In the genomic region with DNA sequence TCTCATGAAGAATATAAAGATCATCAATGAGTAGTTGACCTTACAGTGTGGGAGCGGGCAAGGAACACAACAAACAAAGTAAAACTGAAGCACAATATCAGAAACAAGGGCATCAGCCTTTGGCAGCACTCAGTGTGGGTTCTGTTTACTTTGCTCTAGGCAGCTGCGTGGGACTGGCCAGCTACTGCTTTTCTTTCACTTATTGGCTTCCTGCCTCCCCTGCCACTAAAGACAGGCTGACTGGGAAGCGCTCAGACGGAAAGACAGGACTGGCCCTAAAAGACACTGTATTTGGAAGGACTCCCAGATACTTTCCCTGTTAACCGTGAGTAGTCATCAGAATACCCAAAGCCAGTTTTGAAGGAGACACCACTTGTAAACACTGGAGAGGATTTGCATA, we compare ENCODE assay signal across 8 mouse cellular contexts.
DNase-seq lines count a peak whose midpoint lies in the region; ATAC-seq and TF ChIP-seq lines count a peak whose summit lies in the region.

No protein-coding gene starts in this region.

- no peaks in the 10 kb centered on the region for H3K27me3 ChIP-seq in forebrain, embryonic 14.5 days (replicated peaks; ENCODE audit: control insufficient read depth, insufficient read depth, low read length)
- H3K27me3 ChIP-seq in forebrain, embryonic 11.5 days (ENCODE audit: control insufficient read depth, insufficient read depth, low read length) = no peaks in the 10 kb centered on the region
- H3K27me3 ChIP-seq in liver, adult 2 months (ENCODE audit: control insufficient read depth, insufficient read depth, low read length) = no peaks in the 10 kb centered on the region
- no peaks in the 10 kb centered on the region for H3K27me3 ChIP-seq in liver, embryonic 12.5 days (replicated peaks)

- H3K9ac ChIP-seq in forebrain, embryonic 14.5 days (ENCODE audit: low read length) = no peak overlapping the region
- H3K9ac ChIP-seq in forebrain, embryonic 11.5 days (ENCODE audit: low read length) = no peak overlapping the region
- no peak overlapping the region for H3K9ac ChIP-seq in liver, adult 2 months (ENCODE audit: low read depth, low read length)
- H3K9ac ChIP-seq in liver, embryonic 12.5 days = no peak overlapping the region

- no peaks in the 10 kb centered on the region for H3K79me2 ChIP-seq in liver, adult 2 months (ENCODE audit: control insufficient read depth, insufficient read depth, low read length)

- H3K27ac ChIP-seq in forebrain, embryonic 14.5 days (ENCODE audit: low read depth, low read length) = no peak overlapping the region
- H3K27ac ChIP-seq in forebrain, embryonic 11.5 days (ENCODE audit: low read depth, low read length) = no peak overlapping the region
- no peak overlapping the region for H3K27ac ChIP-seq in liver, adult 2 months (replicated peaks; ENCODE audit: insufficient read depth, low read depth, low read length)
- H3K27ac ChIP-seq in liver, embryonic 12.5 days = no peak overlapping the region

- DNase-seq in forebrain, embryonic 14.5 days (ENCODE audit: low spot score) = peak; percentile 42
- DNase-seq in forebrain, embryonic 11.5 days (ENCODE audit: low spot score) = no peak
- peak; percentile 3 for DNase-seq in liver, adult 2 months (ENCODE audit: extremely low read depth, low read depth, low spot score)
- DNase-seq in fibroblast of lung, adult 2 months (ENCODE audit: low read depth) = peak; percentile 24
- DNase-seq in lung, postnatal 25 days (ENCODE audit: low spot score) = peak; percentile 61
- no peak for DNase-seq in spleen, postnatal 10 days (ENCODE audit: low spot score in 2 of 2)

- no peaks in the 10 kb centered on the region for H3K9me3 ChIP-seq in forebrain, embryonic 14.5 days (replicated peaks; ENCODE audit: control insufficient read depth, low read length)
- no peaks in the 10 kb centered on the region for H3K9me3 ChIP-seq in forebrain, embryonic 11.5 days (ENCODE audit: control insufficient read depth, low read length)
- no peaks in the 10 kb centered on the region for H3K9me3 ChIP-seq in liver, embryonic 12.5 days (replicated peaks)

- TF ChIP-seq CTCF in liver, adult 2 months (IDR thresholded peaks at IDR 0.05; ENCODE audit: low read depth, low read length) = no peak

- H3K4me2 ChIP-seq in forebrain, embryonic 14.5 days (ENCODE audit: low read length) = no peak overlapping the region
- H3K4me2 ChIP-seq in forebrain, embryonic 11.5 days (ENCODE audit: low read depth, low read length, severe bottlenecking) = no peak overlapping the region
- H3K4me2 ChIP-seq in liver, embryonic 12.5 days = no peak overlapping the region

- no peaks in the 10 kb centered on the region for H3K36me3 ChIP-seq in forebrain, embryonic 14.5 days (ENCODE audit: control insufficient read depth, insufficient read depth, low read length)
- H3K36me3 ChIP-seq in forebrain, embryonic 11.5 days (ENCODE audit: control insufficient read depth, insufficient read depth, low read length) = no peaks in the 10 kb centered on the region
- H3K36me3 ChIP-seq in liver, adult 2 months (ENCODE audit: control insufficient read depth, insufficient read depth, low read length) = no peaks in the 10 kb centered on the region
- no peaks in the 10 kb centered on the region for H3K36me3 ChIP-seq in liver, embryonic 12.5 days

- no peak for TF ChIP-seq POLR2A in liver, adult 2 months (IDR thresholded peaks at IDR 0.05; ENCODE audit: extremely low read depth, insufficient read depth, low read length)

- H3K4me3 ChIP-seq in forebrain, embryonic 14.5 days (ENCODE audit: low read depth, low read length) = no peak overlapping the region
- no peak overlapping the region for H3K4me3 ChIP-seq in forebrain, embryonic 11.5 days (ENCODE audit: low read depth, low read length)
- no peak overlapping the region for H3K4me3 ChIP-seq in liver, adult 2 months (ENCODE audit: insufficient read depth, low read depth, low read length)
- H3K4me3 ChIP-seq in liver, embryonic 12.5 days = no peak overlapping the region

- ATAC-seq in forebrain, embryonic 14.5 days = peak; percentile 44; the same call in 1 of the 2 replicates
- ATAC-seq in forebrain, embryonic 11.5 days (replicated peaks; ENCODE audit: low FRiP score) = no peak
- no peak for ATAC-seq in liver, embryonic 12.5 days
- no peak for ATAC-seq in CD4-positive, CD25-positive, alpha-beta regulatory T cell, adult 4 months

- 50% methylated on average over 5 of the region's 5 CpGs for WGBS in forebrain, embryonic 14.5 days
- WGBS in forebrain, embryonic 11.5 days = 68% methylated on average over 5 of the region's 5 CpGs
- WGBS in liver, adult 2 months = 24% methylated on average over 5 of the region's 5 CpGs
- WGBS in liver, embryonic 12.5 days (ENCODE audit: insufficient replicate concordance) = 56% methylated on average over 5 of the region's 5 CpGs

- H3K4me1 ChIP-seq in forebrain, embryonic 14.5 days (ENCODE audit: control insufficient read depth, insufficient read depth, low read length) = no peaks in the 10 kb centered on the region
- no peaks in the 10 kb centered on the region for H3K4me1 ChIP-seq in forebrain, embryonic 11.5 days (replicated peaks; ENCODE audit: control insufficient read depth, insufficient read depth, low read length)
- peaks cover 2% of the 10 kb centered on the region; the same call in 1 of the 2 replicates for H3K4me1 ChIP-seq in liver, adult 2 months (ENCODE audit: control insufficient read depth, insufficient read depth, low read length)
- no peaks in the 10 kb centered on the region for H3K4me1 ChIP-seq in liver, embryonic 12.5 days

Comparison
In these comparisons a context has a peak if more than half of its experiments do, and no peak if none do; other contexts are left out.
1. DNase-seq: peak in forebrain, embryonic 14.5 days (single experiment), liver, adult 2 months (single experiment), fibroblast of lung, adult 2 months (single experiment) and lung, postnatal 25 days (single experiment); none in forebrain, embryonic 11.5 days (single experiment) and spleen, postnatal 10 days (0 of 2).